10 mouse cellular contexts compared by ENCODE assay signal in genomic region chr11:76291960-76292359, GRCm38 (mm10). TPM values are rescaled to one million over a fixed set of nuclear protein-coding genes. Genes with fewer than 3 reads are reported as not detected.
DNase-seq lines count a peak whose midpoint lies in the region; ATAC-seq lines count a peak whose summit lies in the region.
"Had no signal": no experiment of that assay in that cellular context is flagged by ENCODE, and none has a peak within 500 bp of the region (broad histone marks: within the 10 kb centered on the region; RNA-seq: fewer than 3 reads in every experiment).

No protein-coding gene starts in this region.

- no peak for ATAC-seq in heart, embryonic 12.5 days (ENCODE audit: insufficient number of reproducible peaks, low FRiP score)
- ATAC-seq in midbrain, embryonic 11.5 days (ENCODE audit: low FRiP score), result no peak
- ATAC-seq in midbrain, embryonic 16.5 days, result no peak
- ATAC-seq in intestine, embryonic 14.5 days (replicated peaks; ENCODE audit: low FRiP score, low TSS enrichment, low read depth), result no peak
- no peak for ATAC-seq in stomach, embryonic 16.5 days (ENCODE audit: insufficient read depth, low FRiP score)

- peak overlapping the region; percentile 49 for H3K27ac ChIP-seq in heart, embryonic 12.5 days (ENCODE audit: poor library complexity, severe bottlenecking)
- H3K27ac ChIP-seq in midbrain, embryonic 11.5 days (ENCODE audit: low read depth, low read length), result 0 out of 2 replicates have a peak overlapping the region, but pooled peaks have one; percentile 51
- H3K27ac ChIP-seq in midbrain, embryonic 16.5 days (ENCODE audit: low read length), result no peak overlapping the region
- peak overlapping the region; percentile 71; the same call in 1 of the 2 replicates for H3K27ac ChIP-seq in intestine, embryonic 14.5 days (ENCODE audit: low read depth)
- peak overlapping the region; percentile 66 for H3K27ac ChIP-seq in stomach, embryonic 16.5 days (ENCODE audit: low read length)

- H3K4me2 ChIP-seq in heart, embryonic 12.5 days, result peak overlapping the region; percentile 38
- H3K4me2 ChIP-seq in midbrain, embryonic 11.5 days, result no peak overlapping the region
- no peak overlapping the region for H3K4me2 ChIP-seq in midbrain, embryonic 16.5 days (ENCODE audit: low read length)
- peak overlapping the region; percentile 31; the same call in 1 of the 2 replicates for H3K4me2 ChIP-seq in intestine, embryonic 14.5 days (ENCODE audit: low read length)
- H3K4me2 ChIP-seq in stomach, embryonic 16.5 days (ENCODE audit: low read depth, low read length), result no peak overlapping the region

- H3K4me1 ChIP-seq in heart, embryonic 12.5 days (replicated peaks), result peaks cover 56% of the 10 kb centered on the region
- peaks cover 63% of the 10 kb centered on the region for H3K4me1 ChIP-seq in midbrain, embryonic 11.5 days (ENCODE audit: control insufficient read depth, insufficient read depth, low read length)
- peaks cover 2% of the 10 kb centered on the region; the same call in 1 of the 2 replicates for H3K4me1 ChIP-seq in midbrain, embryonic 16.5 days (ENCODE audit: control insufficient read depth, insufficient read depth, low read length)
- peaks cover 60% of the 10 kb centered on the region for H3K4me1 ChIP-seq in intestine, embryonic 14.5 days (replicated peaks; ENCODE audit: control insufficient read depth, insufficient read depth, low read length)
- H3K4me1 ChIP-seq in stomach, embryonic 16.5 days (ENCODE audit: control insufficient read depth, insufficient read depth, low read length), result peaks cover 41% of the 10 kb centered on the region

- no peak overlapping the region for H3K9ac ChIP-seq in heart, embryonic 12.5 days
- H3K9ac ChIP-seq in midbrain, embryonic 11.5 days (ENCODE audit: low read length), result no peak overlapping the region
- no peak overlapping the region for H3K9ac ChIP-seq in midbrain, embryonic 16.5 days (ENCODE audit: low read depth, low read length)
- no peak overlapping the region for H3K9ac ChIP-seq in intestine, embryonic 14.5 days (ENCODE audit: low read length)
- peak overlapping the region; percentile 31; the same call in 1 of the 2 replicates for H3K9ac ChIP-seq in stomach, embryonic 16.5 days (ENCODE audit: low read length)

- DNase-seq in heart, postnatal 4 days, result no peak
- no peak for DNase-seq in midbrain, embryonic 11.5 days (ENCODE audit: low spot score, missing footprints)
- DNase-seq in intestine, embryonic 14.5 days (ENCODE audit: low spot score), result no peak
- DNase-seq in ovary, postnatal 36 days (ENCODE audit: low spot score), result no peak
- no peak for DNase-seq in cerebellum, adult 18-20 months
- DNase-seq: cerebellum, adult 9-10 months; thymus, adult 18-20 months had no signal

- no peaks in the 10 kb centered on the region for H3K36me3 ChIP-seq in heart, embryonic 12.5 days
- H3K36me3 ChIP-seq in midbrain, embryonic 11.5 days (ENCODE audit: control insufficient read depth, insufficient read depth, low read length), result no peaks in the 10 kb centered on the region
- no peaks in the 10 kb centered on the region for H3K36me3 ChIP-seq in midbrain, embryonic 16.5 days (ENCODE audit: control insufficient read depth, insufficient read depth, low read length)
- H3K36me3 ChIP-seq in intestine, embryonic 14.5 days (ENCODE audit: control insufficient read depth, insufficient read depth, low read length), result no peaks in the 10 kb centered on the region
- H3K36me3 ChIP-seq in stomach, embryonic 16.5 days (ENCODE audit: control insufficient read depth, insufficient read depth, low read length), result no peaks in the 10 kb centered on the region

- no peak overlapping the region for H3K4me3 ChIP-seq in heart, embryonic 12.5 days
- no peak overlapping the region for H3K4me3 ChIP-seq in midbrain, embryonic 11.5 days (ENCODE audit: low read depth, low read length)
- H3K4me3 ChIP-seq in midbrain, embryonic 16.5 days (ENCODE audit: low read depth, low read length), result no peak overlapping the region
- H3K4me3 ChIP-seq in intestine, embryonic 14.5 days (ENCODE audit: low read depth, low read length), result no peak overlapping the region
- H3K4me3 ChIP-seq in stomach, embryonic 16.5 days (replicated peaks; ENCODE audit: low read length), result no peak overlapping the region

- 24% methylated on average over 4 of the region's 4 CpGs for WGBS in heart, embryonic 12.5 days
- 79% methylated on average over 4 of the region's 4 CpGs for WGBS in midbrain, embryonic 11.5 days
- WGBS in midbrain, embryonic 16.5 days, result 78% methylated on average over 4 of the region's 4 CpGs
- WGBS in intestine, embryonic 14.5 days, result 63% methylated on average over 4 of the region's 4 CpGs
- 58% methylated on average over 4 of the region's 4 CpGs for WGBS in stomach, embryonic 16.5 days

- no peaks in the 10 kb centered on the region for H3K9me3 ChIP-seq in heart, embryonic 12.5 days (replicated peaks)
- no peaks in the 10 kb centered on the region for H3K9me3 ChIP-seq in midbrain, embryonic 11.5 days (ENCODE audit: control insufficient read depth, low read length)
- no peaks in the 10 kb centered on the region for H3K9me3 ChIP-seq in midbrain, embryonic 16.5 days (replicated peaks; ENCODE audit: control insufficient read depth, low read length, poor library complexity, severe bottlenecking)
- H3K9me3 ChIP-seq in intestine, embryonic 14.5 days (ENCODE audit: control insufficient read depth, low read length), result no peaks in the 10 kb centered on the region
- no peaks in the 10 kb centered on the region for H3K9me3 ChIP-seq in stomach, embryonic 16.5 days (replicated peaks; ENCODE audit: control insufficient read depth, low read length)

- H3K27me3 ChIP-seq in heart, embryonic 12.5 days (replicated peaks), result no peaks in the 10 kb centered on the region
- no peaks in the 10 kb centered on the region for H3K27me3 ChIP-seq in midbrain, embryonic 11.5 days (ENCODE audit: control insufficient read depth, insufficient read depth, low read length)
- no peaks in the 10 kb centered on the region for H3K27me3 ChIP-seq in midbrain, embryonic 16.5 days (ENCODE audit: control insufficient read depth, insufficient read depth, low read depth, low read length)
- H3K27me3 ChIP-seq in intestine, embryonic 14.5 days (replicated peaks; ENCODE audit: control insufficient read depth, insufficient read depth, low read length), result no peaks in the 10 kb centered on the region
- H3K27me3 ChIP-seq in stomach, embryonic 16.5 days (ENCODE audit: control insufficient read depth, insufficient read depth, low read length), result no peaks in the 10 kb centered on the region

RNA-seq across cellular contexts. Expression of gene Glod4, which starts 48.4 kb away (rescaled TPM):
- 111 TPM in 2 replicates for polyA plus RNA-seq in heart, embryonic 12.5 days (2016; fragmentation: Nextera tagmentation; extraction: Ambion mirVana)
- total RNA-seq in heart, postnatal 4 days (2021), result 10 to 100 TPM; 54.1 to 57.5 TPM
- 131 and 138 TPM in 2 replicates for polyA plus RNA-seq in midbrain, embryonic 11.5 days (2014; fragmentation: Nextera tagmentation; extraction: Ambion mirVana)
- polyA plus RNA-seq in midbrain, embryonic 16.5 days (2015; fragmentation: Nextera tagmentation; extraction: Ambion mirVana), result 121 and 123 TPM in 2 replicates
- 147 and 161 TPM in 2 replicates for polyA plus RNA-seq in intestine, embryonic 14.5 days (2014; fragmentation: Nextera tagmentation; extraction: Ambion mirVana)
- 116 and 126 TPM in 2 replicates for polyA plus RNA-seq in stomach, embryonic 16.5 days (2015; fragmentation: Nextera tagmentation; extraction: Ambion mirVana)

RNA-seq across cellular contexts. Expression of gene Mrm3, which starts 48.4 kb away (rescaled TPM):
- polyA plus RNA-seq in heart, embryonic 12.5 days (2016; fragmentation: Nextera tagmentation; extraction: Ambion mirVana), result 20.4 and 24.2 TPM in 2 replicates
- 10 to 100 TPM; 17.8 to 18.4 TPM for total RNA-seq in heart, postnatal 4 days (2021)
- polyA plus RNA-seq in midbrain, embryonic 11.5 days (2014; fragmentation: Nextera tagmentation; extraction: Ambion mirVana), result 19.5 and 20.1 TPM in 2 replicates
- 25.4 and 26.5 TPM in 2 replicates for polyA plus RNA-seq in midbrain, embryonic 16.5 days (2015; fragmentation: Nextera tagmentation; extraction: Ambion mirVana)
- polyA plus RNA-seq in intestine, embryonic 14.5 days (2014; fragmentation: Nextera tagmentation; extraction: Ambion mirVana), result 29.6 and 29.9 TPM in 2 replicates
- 22.3 and 24.2 TPM in 2 replicates for polyA plus RNA-seq in stomach, embryonic 16.5 days (2015; fragmentation: Nextera tagmentation; extraction: Ambion mirVana)

Comparison
In these comparisons a context has a peak if more than half of its experiments do, and no peak if none do; other contexts are left out.
1. H3K4me2 ChIP-seq: peak in heart, embryonic 12.5 days (single experiment) and intestine, embryonic 14.5 days (single experiment); none in midbrain, embryonic 11.5 days (single experiment), midbrain, embryonic 16.5 days (single experiment) and stomach, embryonic 16.5 days (single experiment).